Mouse (Mus musculus): ENCODE measurements at regions not wholly inside any gene's neighbourhood (a gene's known extent, or its start where the extent isn't known, plus 50 kb on each side); places are given as distances from the start of the nearest gene placed in this dataset.
A peak's percentile ranks its signal among the peaks of the same experiment; 100 is the strongest.

DNA sequence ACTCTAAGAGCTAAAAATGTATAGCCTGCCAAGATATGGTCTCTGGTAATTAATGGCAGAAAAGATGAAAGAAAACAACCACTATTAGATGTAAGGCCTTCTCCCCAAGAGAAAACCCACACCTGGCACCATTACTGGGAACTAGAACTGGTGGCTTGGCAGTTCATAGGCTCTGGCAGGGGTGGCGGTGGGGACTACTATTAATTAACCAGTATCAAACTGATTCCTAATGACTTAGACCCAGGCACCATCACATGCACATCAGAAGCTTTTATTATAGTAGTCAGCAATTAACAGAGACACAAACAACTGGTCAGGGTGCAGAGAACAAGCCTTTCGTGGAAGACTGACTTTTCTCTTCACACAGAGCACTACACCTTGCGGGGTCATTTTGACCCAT, 296.0 kb downstream of the Etaa1 start:
- H3K4me1 ChIP-seq, result peaks cover 12% of the 10 kb centered on the region; the same call in 1 of the 2 replicates
- no peak overlapping the region for H3K4me3 ChIP-seq (replicated peaks)
- 0 out of 2 replicates have a peak overlapping the region, but pooled peaks have one; percentile 13 for H3K27ac ChIP-seq
- no peaks in the 10 kb centered on the region for H3K9me3 ChIP-seq
- no peak overlapping the region for H3K4me2 ChIP-seq
- no peak for ATAC-seq (ENCODE audit: low FRiP score)
- no peaks in the 10 kb centered on the region for H3K36me3 ChIP-seq (replicated peaks)
- 64% methylated on average over 3 of the region's 3 CpGs for WGBS
- H3K27me3 ChIP-seq, result no peaks in the 10 kb centered on the region
- H3K9ac ChIP-seq, result no peak overlapping the region

DNA sequence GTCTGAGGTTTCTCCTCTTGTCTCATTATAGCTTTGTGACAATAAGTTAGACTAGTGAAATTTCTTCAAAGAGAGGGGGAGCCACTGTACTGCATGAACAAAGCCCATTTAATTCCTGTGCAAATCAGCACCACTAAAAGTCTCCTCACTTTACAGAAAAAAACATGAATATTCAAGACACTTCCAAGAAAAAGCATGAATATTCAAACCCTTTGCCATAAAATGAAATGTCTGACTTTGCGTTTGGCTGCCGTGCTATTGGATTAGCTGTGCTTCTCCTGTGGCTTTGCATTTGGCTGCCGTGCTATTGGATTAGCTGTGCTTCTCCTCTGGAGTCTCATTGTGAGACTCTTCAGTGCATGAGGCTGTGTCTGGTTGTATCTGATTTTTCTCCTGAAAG, 295.4 kb downstream of the Etaa1 start:
- Histone ChIP-seq H3K9me3 (no peaks in the 10 kb centered on the region), H3K9ac (no peak overlapping the region), H3K4me3 (replicated peaks) (no peak overlapping the region), H3K36me3 (replicated peaks) (no peaks in the 10 kb centered on the region), H3K27me3 (no peaks in the 10 kb centered on the region), H3K4me2 (no peak overlapping the region), H3K4me1 (peaks cover 12% of the 10 kb centered on the region; the same call in 1 of the 2 replicates), H3K27ac (0 out of 2 replicates have a peak overlapping the region, but pooled peaks have one; percentile 13)
- ATAC-seq (ENCODE audit: low FRiP score), result peak; percentile 73
- 38% methylated on average over 3 of the region's 3 CpGs for WGBS

DNA sequence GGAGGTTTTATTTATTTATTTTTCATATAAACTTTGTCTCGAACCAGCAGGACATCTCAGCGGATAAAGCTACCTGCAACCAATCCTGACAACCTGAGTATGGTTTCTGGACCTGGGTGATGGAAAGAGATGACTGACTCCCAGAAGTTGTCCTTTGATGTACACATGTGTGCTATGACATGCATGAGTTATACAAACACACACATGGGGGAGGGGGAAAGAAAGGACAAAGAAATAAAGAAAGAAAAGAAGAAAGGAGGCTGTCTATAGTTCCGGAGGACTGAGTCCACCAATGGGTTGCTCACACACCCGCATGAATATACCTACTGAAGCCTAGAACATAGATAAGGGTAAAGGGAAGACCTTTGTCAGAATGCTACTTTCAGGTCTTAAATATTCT, 295.0 kb downstream of the Etaa1 start:
- WGBS, result 75% methylated on average over 4 of the region's 4 CpGs
- Histone ChIP-seq H3K9me3 (no peaks in the 10 kb centered on the region), H3K4me2 (no peak overlapping the region), H3K27me3 (no peaks in the 10 kb centered on the region), H3K9ac (no peak overlapping the region), H3K4me3 (replicated peaks) (no peak overlapping the region), H3K27ac (no peak overlapping the region), H3K36me3 (replicated peaks) (no peaks in the 10 kb centered on the region), H3K4me1 (peaks cover 12% of the 10 kb centered on the region; the same call in 1 of the 2 replicates)
- ATAC-seq (ENCODE audit: low FRiP score), result peak; percentile 28; the same call in 1 of the 2 replicates

DNA sequence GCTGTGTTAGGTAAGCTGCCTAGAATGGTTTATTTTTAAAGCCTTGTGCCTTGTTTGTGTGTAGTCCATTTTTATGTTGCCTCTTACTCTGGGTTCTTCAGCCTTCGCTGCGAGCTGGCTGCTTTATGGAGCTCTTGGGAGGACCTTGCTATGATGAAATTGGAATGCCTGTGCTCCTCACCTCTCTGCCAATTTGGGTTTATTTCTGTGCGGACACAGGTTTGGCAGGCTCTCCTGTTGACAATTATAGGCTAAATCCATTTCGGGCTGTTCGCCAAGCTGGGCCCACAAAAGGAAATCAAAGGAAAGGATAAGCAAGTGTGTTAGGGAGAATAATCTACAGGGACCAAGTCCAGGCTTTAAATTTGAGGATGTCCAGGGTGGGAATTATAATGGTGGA, 289.8 kb downstream of the Etaa1 start:
- WGBS, result 73% methylated on average over 5 of the region's 5 CpGs
- Histone ChIP-seq H3K4me1 (no peaks in the 10 kb centered on the region), H3K4me2 (no peak overlapping the region), H3K36me3 (replicated peaks) (no peaks in the 10 kb centered on the region), H3K27ac (no peak overlapping the region), H3K9ac (no peak overlapping the region), H3K4me3 (replicated peaks) (no peak overlapping the region), H3K27me3 (no peaks in the 10 kb centered on the region), H3K9me3 (no peaks in the 10 kb centered on the region)
- ATAC-seq (ENCODE audit: low FRiP score), result peak; percentile 33; the same call in 1 of the 2 replicates

DNA sequence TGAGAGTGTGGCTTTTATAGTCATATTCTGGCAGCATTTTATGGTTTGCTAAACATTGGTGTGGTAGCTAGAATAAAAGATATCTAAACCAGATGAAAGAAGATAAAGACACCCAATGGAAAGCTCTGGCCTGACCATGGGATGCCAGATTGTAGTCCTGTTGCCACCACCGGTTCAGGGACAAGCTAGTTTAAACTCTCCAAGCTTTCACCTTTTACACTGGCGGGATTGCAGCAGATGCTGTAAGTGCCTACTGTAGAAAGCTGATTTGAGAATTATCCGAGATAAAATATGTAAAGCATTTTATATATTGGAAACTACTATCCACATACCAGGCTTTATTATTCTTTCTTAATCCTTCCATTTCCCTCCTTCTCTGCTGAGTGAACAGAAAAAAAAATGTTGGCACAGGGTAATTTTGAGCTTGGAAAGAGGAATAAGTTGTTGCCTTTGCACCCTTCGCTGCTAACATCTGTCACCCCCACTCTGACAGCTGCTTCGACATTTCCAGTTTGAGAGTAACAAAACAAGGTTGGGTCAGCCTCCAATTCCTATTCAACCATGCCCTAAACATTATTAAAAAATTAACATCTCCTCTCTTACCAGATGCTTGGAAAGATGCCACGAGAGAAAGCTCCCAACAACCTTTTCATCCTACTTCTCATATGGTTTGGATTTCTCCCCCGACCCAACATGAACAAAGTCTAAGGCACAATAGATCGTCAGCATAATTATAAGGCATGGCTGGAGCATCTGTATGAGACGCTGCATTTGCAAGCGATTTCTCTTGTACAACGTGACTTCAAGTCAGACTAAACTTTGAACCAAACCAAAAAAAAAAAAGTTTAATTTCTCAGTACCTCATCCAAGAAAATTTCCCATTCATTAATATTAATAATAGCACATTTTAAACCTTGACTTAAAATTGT, 287.8 kb downstream of the Etaa1 start:
- ATAC-seq (ENCODE audit: low FRiP score), result no peak
- no peaks in the 10 kb centered on the region for H3K4me1 ChIP-seq
- WGBS, result 77% methylated on average over 11 of the region's 11 CpGs
- H3K27me3 ChIP-seq, result no peaks in the 10 kb centered on the region
- no peak overlapping the region for H3K9ac ChIP-seq
- no peaks in the 10 kb centered on the region for H3K9me3 ChIP-seq
- H3K27ac ChIP-seq, result no peak overlapping the region
- no peaks in the 10 kb centered on the region for H3K36me3 ChIP-seq (replicated peaks)
- H3K4me2 ChIP-seq, result no peak overlapping the region
- H3K4me3 ChIP-seq (replicated peaks), result no peak overlapping the region

DNA sequence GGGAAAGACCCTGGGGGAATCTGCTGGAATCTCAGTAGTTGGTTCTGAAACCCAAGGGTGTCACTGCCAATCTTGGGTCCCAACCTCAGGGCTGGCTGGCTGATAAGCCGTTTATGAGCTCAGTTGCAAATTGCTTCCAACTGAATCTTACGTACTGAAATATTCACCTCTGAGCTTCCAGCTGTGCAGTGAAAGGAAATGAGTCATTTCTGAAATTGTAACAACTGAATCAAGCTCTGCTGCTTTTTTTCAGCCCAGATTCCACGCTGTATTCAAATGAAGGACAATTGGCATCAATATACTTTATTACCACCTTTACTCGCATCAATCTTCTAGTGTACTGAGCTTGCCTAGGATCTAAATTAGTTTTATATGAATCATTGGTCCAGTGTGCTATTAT, 272.7 kb downstream of the Etaa1 start:
- Histone ChIP-seq H3K36me3 (replicated peaks) (no peaks in the 10 kb centered on the region), H3K27me3 (no peaks in the 10 kb centered on the region), H3K9ac (no peak overlapping the region), H3K4me3 (replicated peaks) (no peak overlapping the region), H3K4me1 (no peaks in the 10 kb centered on the region), H3K9me3 (no peaks in the 10 kb centered on the region), H3K27ac (no peak overlapping the region), H3K4me2 (no peak overlapping the region)
- no peak for ATAC-seq (ENCODE audit: low FRiP score)
- WGBS, result 85% methylated on average over 4 of the region's 4 CpGs

DNA sequence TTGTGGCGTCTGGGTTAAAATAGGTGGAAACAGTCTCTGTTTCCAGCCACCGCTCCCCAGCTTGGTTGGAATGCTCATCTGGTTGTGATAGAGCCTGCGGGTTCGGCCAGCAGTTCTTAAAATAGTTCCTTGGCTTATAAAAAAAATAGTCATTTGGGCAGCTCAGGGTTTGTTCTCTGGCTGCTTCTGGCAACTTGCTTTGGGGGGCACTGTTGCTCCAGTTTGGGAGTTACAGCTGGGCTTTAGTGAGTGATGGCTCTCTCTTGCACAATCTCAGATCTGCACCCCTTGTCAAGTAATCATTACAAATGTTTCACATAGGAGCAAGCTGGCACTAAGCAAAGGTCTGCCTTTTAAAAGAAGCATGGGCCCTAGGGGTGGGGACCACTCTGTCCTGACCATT, 268.0 kb downstream of the Etaa1 start:
- Histone ChIP-seq H3K4me1 (no peaks in the 10 kb centered on the region), H3K4me3 (replicated peaks) (no peak overlapping the region), H3K4me2 (no peak overlapping the region), H3K27me3 (no peaks in the 10 kb centered on the region), H3K27ac (no peak overlapping the region), H3K9ac (no peak overlapping the region), H3K36me3 (replicated peaks) (no peaks in the 10 kb centered on the region), H3K9me3 (no peaks in the 10 kb centered on the region)
- 68% methylated on average over 4 of the region's 4 CpGs for WGBS
- ATAC-seq (ENCODE audit: low FRiP score), result peak; percentile 33; the same call in 1 of the 2 replicates

DNA sequence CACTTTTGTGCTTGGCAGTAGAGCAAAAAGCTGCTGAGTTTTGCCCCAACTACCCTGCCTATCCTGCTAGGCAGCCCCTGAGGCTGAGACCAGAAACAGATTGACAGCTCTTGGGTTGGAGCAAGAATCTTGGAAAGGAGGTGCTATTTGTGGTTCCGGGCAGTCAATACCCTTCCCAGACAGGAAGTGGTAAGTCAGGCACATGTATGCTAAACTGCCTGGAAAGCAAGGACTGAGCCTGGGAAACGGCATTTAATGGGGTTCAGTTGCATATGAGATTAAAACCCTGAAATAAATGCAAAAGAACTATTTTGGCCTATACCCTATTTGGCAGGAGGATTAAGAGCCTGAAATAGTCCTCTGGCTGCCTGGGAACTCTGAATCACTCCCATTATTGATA, 266.9 kb downstream of the Etaa1 start:
- no peak for ATAC-seq (ENCODE audit: low FRiP score)

DNA sequence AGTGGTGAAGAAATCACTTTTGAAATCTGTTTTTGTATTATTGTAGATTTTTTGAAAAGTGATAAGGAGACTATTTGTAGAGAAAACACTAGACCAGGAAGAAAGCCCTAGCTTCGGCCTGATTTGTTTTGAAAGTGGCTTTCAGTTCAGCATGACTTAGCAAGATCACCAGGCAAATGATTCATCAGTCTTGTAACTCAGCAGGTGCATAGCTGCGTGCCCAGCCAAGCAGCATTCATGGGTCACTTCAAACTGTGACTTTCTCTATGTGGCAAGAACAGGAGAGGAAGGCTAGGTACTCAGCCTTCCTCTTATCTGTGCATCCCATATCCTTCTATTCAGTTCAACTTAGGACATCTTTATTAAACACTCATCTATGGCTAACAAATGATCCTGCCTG, 259.5 kb downstream of the Etaa1 start:
- Histone ChIP-seq H3K36me3 (replicated peaks) (no peaks in the 10 kb centered on the region), H3K27me3 (no peaks in the 10 kb centered on the region), H3K9ac (no peak overlapping the region), H3K27ac (no peak overlapping the region), H3K4me3 (replicated peaks) (no peak overlapping the region), H3K4me2 (no peak overlapping the region), H3K9me3 (no peaks in the 10 kb centered on the region), H3K4me1 (no peaks in the 10 kb centered on the region)
- no peak for ATAC-seq (ENCODE audit: low FRiP score)
- 38% methylated on average over 2 of the region's 2 CpGs for WGBS

More for the DNA sequence above, 266.9 kb downstream of the Etaa1 start:
- Histone ChIP-seq H3K27ac (no peak overlapping the region), H3K4me1 (no peaks in the 10 kb centered on the region), H3K4me2 (no peak overlapping the region), H3K9me3 (no peaks in the 10 kb centered on the region), H3K9ac (no peak overlapping the region), H3K36me3 (replicated peaks) (no peaks in the 10 kb centered on the region), H3K4me3 (replicated peaks) (no peak overlapping the region), H3K27me3 (no peaks in the 10 kb centered on the region)
- 70% methylated on average over 2 of the region's 2 CpGs for WGBS

DNA sequence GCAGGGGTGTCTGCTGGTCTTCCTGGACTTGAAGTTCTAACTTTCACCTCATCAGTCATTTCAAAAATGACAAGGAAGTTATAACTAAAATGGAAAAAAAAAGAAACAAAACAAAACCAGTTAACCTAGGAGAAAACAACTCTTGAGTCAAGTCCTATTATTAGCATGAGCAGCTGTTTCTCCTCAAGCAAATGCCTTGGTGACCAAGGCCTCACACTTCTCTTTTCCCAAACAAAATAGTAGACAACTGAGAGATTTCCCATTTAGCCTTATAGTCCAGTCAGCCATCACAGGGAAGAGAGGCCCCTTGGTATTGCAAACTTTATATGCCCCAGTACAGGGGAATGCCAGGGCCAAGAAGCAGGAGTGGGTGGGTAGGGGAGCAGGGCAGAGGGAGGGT, 244.9 kb downstream of the Etaa1 start:
- Histone ChIP-seq H3K4me2 (no peak overlapping the region), H3K4me1 (no peaks in the 10 kb centered on the region), H3K27me3 (no peaks in the 10 kb centered on the region), H3K36me3 (replicated peaks) (no peaks in the 10 kb centered on the region), H3K4me3 (replicated peaks) (no peak overlapping the region), H3K9me3 (no peaks in the 10 kb centered on the region), H3K27ac (no peak overlapping the region), H3K9ac (no peak overlapping the region)
- no peak for ATAC-seq (ENCODE audit: low FRiP score)

DNA sequence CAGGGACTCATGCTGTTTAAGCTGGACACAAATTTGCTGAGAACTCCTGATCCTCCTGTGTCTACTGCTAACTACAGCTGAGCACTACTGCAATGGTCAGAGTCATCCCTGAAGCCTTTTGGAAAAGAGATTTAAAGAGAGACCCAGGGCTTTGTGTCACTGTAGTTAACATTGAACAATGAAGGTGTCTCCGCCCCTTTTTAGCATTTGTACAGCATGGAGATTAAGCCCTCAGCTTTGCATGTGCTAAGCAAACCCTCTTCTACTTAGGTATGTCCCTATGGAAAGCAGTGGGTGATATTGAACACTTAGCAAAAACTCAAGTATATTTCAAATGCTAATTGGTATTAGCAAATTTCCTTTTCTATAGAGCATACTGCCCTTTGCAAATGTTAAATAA, 231.6 kb downstream of the Etaa1 start:
- Histone ChIP-seq H3K4me2 (no peak overlapping the region), H3K4me3 (replicated peaks) (no peak overlapping the region), H3K27ac (no peak overlapping the region), H3K36me3 (replicated peaks) (no peaks in the 10 kb centered on the region), H3K9ac (no peak overlapping the region), H3K27me3 (no peaks in the 10 kb centered on the region), H3K4me1 (no peaks in the 10 kb centered on the region), H3K9me3 (no peaks in the 10 kb centered on the region)
- ATAC-seq (ENCODE audit: low FRiP score), result no peak
- 72% methylated on average over 1 of the region's 1 CpGs for WGBS

DNA sequence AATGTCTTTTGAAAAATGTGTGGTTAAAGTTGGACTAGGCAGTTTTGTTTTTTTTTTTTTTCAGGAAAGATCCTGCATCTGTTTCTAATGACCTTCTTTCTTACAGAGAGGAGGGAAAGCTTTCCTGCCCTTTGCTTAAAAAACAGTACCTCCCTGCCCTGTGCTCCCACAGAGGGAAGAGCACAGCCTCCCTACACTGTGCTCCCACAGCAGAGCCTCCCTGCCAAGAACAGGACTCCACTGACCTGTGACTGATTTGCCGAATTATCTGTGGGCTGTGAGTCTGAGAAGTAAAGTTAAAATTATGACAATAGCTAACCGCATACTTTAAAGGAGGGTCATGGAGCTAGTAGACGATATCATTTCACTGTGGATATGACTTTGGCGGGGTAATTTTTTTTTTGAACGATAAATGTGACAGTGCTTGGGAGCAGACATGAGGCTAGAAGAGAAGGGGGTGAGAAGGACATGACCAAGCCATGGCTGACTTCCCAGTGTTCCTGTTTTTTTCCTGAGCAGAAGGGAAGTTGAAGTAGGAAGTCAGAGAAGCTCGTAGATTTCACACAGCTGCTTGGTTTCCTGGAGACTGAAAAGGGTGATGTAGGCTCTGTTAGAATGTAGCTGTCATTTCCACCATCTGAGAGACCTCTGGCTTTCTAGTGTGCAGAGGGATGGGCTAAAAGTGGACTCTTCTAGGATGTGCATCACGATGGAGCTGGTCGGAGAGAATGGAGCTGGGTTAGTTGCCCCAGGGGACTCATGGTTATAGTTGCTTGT, 226.2 kb downstream of the Etaa1 start:
- Histone ChIP-seq H3K9me3 (no peaks in the 10 kb centered on the region), H3K27ac (no peak overlapping the region), H3K36me3 (replicated peaks) (no peaks in the 10 kb centered on the region), H3K9ac (no peak overlapping the region), H3K4me3 (replicated peaks) (no peak overlapping the region), H3K27me3 (no peaks in the 10 kb centered on the region), H3K4me2 (no peak overlapping the region), H3K4me1 (no peaks in the 10 kb centered on the region)
- ATAC-seq (ENCODE audit: low FRiP score), result no peak
- 80% methylated on average over 8 of the region's 8 CpGs for WGBS

Measured in forebrain, embryonic 12.5 days (tissue).